Mouse (Mus musculus): ENCODE results near the gene Eln. TPM values are rescaled to one million over a fixed set of nuclear protein-coding genes. Genes with fewer than 3 reads are reported as not detected.

Gene Eln
- 88.3 and 92.2 TPM in 2 replicates for polyA plus RNA-seq (2015; fragmentation: Nextera tagmentation; extraction: Ambion mirVana)

- peak within 1 kb of the TSS; percentile 53 for H3K4me3 ChIP-seq (replicated peaks)
- WGBS, result 2% methylated on average over 22 of the region's 28 CpGs
- H3K4me2 ChIP-seq, result peak within 1 kb of the TSS; percentile 77
- peak within 1 kb of the TSS; percentile 54; the same call in 1 of the 2 replicates for H3K9ac ChIP-seq
- peaks cover 21% of the 10 kb centered on the region for H3K4me1 ChIP-seq
- peak; percentile 66 for ATAC-seq (ENCODE audit: insufficient read depth, low FRiP score, low read depth)
- H3K27me3 ChIP-seq (replicated peaks), result no peaks in the 10 kb centered on the region
- peak within 1 kb of the TSS; percentile 89 for H3K27ac ChIP-seq
- H3K36me3 ChIP-seq, result no peaks in the 10 kb centered on the region
- H3K9me3 ChIP-seq, result no peaks in the 10 kb centered on the region
Measured at GRCm38 (mm10) chr5:134746890-134747511, at the start of gene Eln. Gene Eln (minus strand): TSS chr5:134747323.

GRCm38 (mm10) chr5:134790080-134790995, 43.2 kb upstream of the Eln start:
- Histone ChIP-seq H3K27me3 (replicated peaks) (no peaks in the 10 kb centered on the region), H3K4me2 (no peak overlapping the region), H3K4me3 (replicated peaks) (no peak overlapping the region), H3K27ac (no peak overlapping the region), H3K36me3 (no peaks in the 10 kb centered on the region), H3K9me3 (no peaks in the 10 kb centered on the region; the same call in 1 of the 2 replicates), H3K4me1 (peaks cover 5% of the 10 kb centered on the region; the same call in 1 of the 2 replicates), H3K9ac (no peak overlapping the region)
- 80% methylated on average over 15 of the region's 15 CpGs for WGBS
- no peak for ATAC-seq (ENCODE audit: insufficient read depth, low FRiP score, low read depth)

DNA sequence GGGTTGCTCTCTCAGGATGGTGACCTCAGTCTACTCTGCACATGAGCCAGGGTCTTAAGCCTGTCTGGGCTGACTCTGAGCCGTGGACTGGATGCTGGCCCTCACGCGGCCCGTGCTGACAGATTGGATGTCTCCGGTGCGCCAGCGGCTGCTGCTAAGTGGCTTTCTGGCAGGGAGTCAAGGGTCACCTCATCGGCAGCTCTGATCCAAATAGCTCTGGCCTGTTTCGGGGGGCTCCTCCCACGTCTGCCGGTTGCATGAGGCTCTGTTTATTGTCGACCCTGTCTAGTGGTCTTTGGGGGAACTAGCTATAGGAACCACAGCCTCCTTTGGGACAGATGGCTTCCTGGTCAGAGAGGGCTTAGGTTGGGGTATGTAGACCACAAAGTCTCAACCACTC, 41.1 kb upstream of the Eln start:
- ATAC-seq (ENCODE audit: insufficient read depth, low FRiP score, low read depth), result peak; percentile 77
- WGBS, result 18% methylated on average over 12 of the region's 12 CpGs
- Histone ChIP-seq H3K9ac (no peak overlapping the region), H3K4me1 (peaks cover 8% of the 10 kb centered on the region; the same call in 1 of the 2 replicates), H3K27ac (peak overlapping the region; percentile 17), H3K4me3 (replicated peaks) (no peak overlapping the region), H3K9me3 (no peaks in the 10 kb centered on the region; the same call in 1 of the 2 replicates), H3K4me2 (no peak overlapping the region), H3K36me3 (no peaks in the 10 kb centered on the region), H3K27me3 (replicated peaks) (no peaks in the 10 kb centered on the region)

GRCm38 (mm10) chr5:134785691-134786371, 38.7 kb upstream of the Eln start:
- no peak for ATAC-seq (ENCODE audit: insufficient read depth, low FRiP score, low read depth)
- H3K9ac ChIP-seq, result no peak overlapping the region
- H3K36me3 ChIP-seq, result no peaks in the 10 kb centered on the region
- H3K4me2 ChIP-seq, result no peak overlapping the region
- 60% methylated on average over 25 of the region's 25 CpGs for WGBS
- H3K4me3 ChIP-seq (replicated peaks), result no peak overlapping the region
- peak overlapping the region; percentile 50; the same call in 1 of the 2 replicates for H3K27ac ChIP-seq
- H3K9me3 ChIP-seq, result no peaks in the 10 kb centered on the region
- no peaks in the 10 kb centered on the region for H3K27me3 ChIP-seq (replicated peaks)
- peaks cover 8% of the 10 kb centered on the region; the same call in 1 of the 2 replicates for H3K4me1 ChIP-seq

GRCm38 (mm10) chr5:134783794-134784193, 36.7 kb upstream of the Eln start:
- Histone ChIP-seq H3K36me3 (no peaks in the 10 kb centered on the region), H3K27ac (no peak overlapping the region), H3K27me3 (replicated peaks) (no peaks in the 10 kb centered on the region), H3K4me3 (replicated peaks) (no peak overlapping the region), H3K9me3 (no peaks in the 10 kb centered on the region), H3K4me1 (peaks cover 8% of the 10 kb centered on the region; the same call in 1 of the 2 replicates), H3K9ac (no peak overlapping the region), H3K4me2 (no peak overlapping the region)
- ATAC-seq (ENCODE audit: insufficient read depth, low FRiP score, low read depth), result no peak
- WGBS, result 51% methylated on average over 2 of the region's 2 CpGs

- Histone ChIP-seq H3K27me3 (replicated peaks) (no peaks in the 10 kb centered on the region), H3K9me3 (no peaks in the 10 kb centered on the region), H3K4me3 (replicated peaks) (no peak overlapping the region), H3K4me1 (peaks cover 7% of the 10 kb centered on the region; the same call in 1 of the 2 replicates), H3K36me3 (no peaks in the 10 kb centered on the region), H3K9ac (no peak overlapping the region), H3K4me2 (no peak overlapping the region), H3K27ac (no peak overlapping the region)
- no peak for ATAC-seq (ENCODE audit: insufficient read depth, low FRiP score, low read depth)
Measured at GRCm38 (mm10) chr5:134780963-134781362, 33.8 kb upstream of the Eln start.

DNA sequence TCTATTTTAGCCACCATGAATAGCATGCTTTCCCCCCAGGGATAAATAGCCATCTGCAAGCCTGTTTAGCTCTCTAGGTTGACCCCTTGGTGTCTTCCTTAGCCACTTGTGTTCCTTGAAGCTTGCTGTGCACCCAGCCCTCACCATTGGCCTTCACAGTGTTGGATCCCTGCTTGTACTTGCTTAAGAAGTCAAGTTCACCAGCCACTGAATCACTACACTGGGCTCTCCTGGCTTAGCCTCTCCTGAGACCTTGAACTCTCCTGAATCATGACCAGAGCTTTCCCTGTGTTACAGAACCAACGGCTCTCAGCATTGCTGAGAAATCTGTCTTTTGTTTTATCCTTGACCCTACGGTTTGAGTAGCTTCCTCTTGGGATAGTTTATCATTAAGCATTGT, 33.0 kb upstream of the Eln start:
- no peaks in the 10 kb centered on the region for H3K9me3 ChIP-seq
- H3K4me3 ChIP-seq (replicated peaks), result no peak overlapping the region
- WGBS, result 77% methylated on average over 2 of the region's 2 CpGs
- no peak overlapping the region for H3K4me2 ChIP-seq
- no peaks in the 10 kb centered on the region for H3K36me3 ChIP-seq
- no peak overlapping the region for H3K9ac ChIP-seq
- 0 out of 2 replicates have a peak, but pooled peaks cover 4% of the 10 kb centered on the region for H3K4me1 ChIP-seq
- no peaks in the 10 kb centered on the region for H3K27me3 ChIP-seq (replicated peaks)
- no peak overlapping the region for H3K27ac ChIP-seq
- ATAC-seq (ENCODE audit: insufficient read depth, low FRiP score, low read depth), result no peak

- 76% methylated on average over 12 of the region's 12 CpGs for WGBS
- no peaks in the 10 kb centered on the region for H3K4me1 ChIP-seq
- no peaks in the 10 kb centered on the region for H3K9me3 ChIP-seq
- ATAC-seq (ENCODE audit: insufficient read depth, low FRiP score, low read depth), result no peak
- no peak overlapping the region for H3K9ac ChIP-seq
- no peak overlapping the region for H3K27ac ChIP-seq
- no peaks in the 10 kb centered on the region for H3K36me3 ChIP-seq
- no peak overlapping the region for H3K4me3 ChIP-seq (replicated peaks)
- no peak overlapping the region for H3K4me2 ChIP-seq
- no peaks in the 10 kb centered on the region for H3K27me3 ChIP-seq (replicated peaks)
Measured at GRCm38 (mm10) chr5:134776551-134776950, 29.4 kb upstream of the Eln start.

GRCm38 (mm10) chr5:134772522-134772921, 25.4 kb upstream of the Eln start:
- Histone ChIP-seq H3K9me3 (no peaks in the 10 kb centered on the region), H3K27ac (no peak overlapping the region), H3K4me3 (replicated peaks) (no peak overlapping the region), H3K36me3 (no peaks in the 10 kb centered on the region), H3K4me1 (no peaks in the 10 kb centered on the region), H3K4me2 (no peak overlapping the region), H3K27me3 (replicated peaks) (no peaks in the 10 kb centered on the region), H3K9ac (no peak overlapping the region)
- 79% methylated on average over 12 of the region's 12 CpGs for WGBS
- no peak for ATAC-seq (ENCODE audit: insufficient read depth, low FRiP score, low read depth)

DNA sequence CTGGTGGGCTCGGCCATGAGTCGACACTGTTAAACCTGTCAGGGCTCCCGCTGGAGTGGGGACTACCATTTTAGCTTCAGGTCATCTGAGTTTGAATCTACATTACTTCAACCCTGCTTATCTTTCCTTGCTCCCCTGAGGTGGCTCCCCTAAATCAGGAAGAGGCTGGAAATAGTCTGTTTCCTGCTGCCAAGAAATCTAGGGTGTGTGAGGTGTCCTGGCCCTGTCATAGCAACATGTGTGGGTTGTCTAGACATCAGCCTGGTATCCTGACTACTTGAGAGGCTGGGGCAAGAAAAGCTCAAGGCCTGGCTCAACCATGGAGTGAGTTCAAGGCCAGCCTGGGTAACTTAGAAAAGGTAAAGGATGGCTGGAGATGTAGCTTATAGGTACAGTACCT, 24.6 kb upstream of the Eln start:
- no peak overlapping the region for H3K9ac ChIP-seq
- no peak overlapping the region for H3K4me3 ChIP-seq (replicated peaks)
- no peaks in the 10 kb centered on the region for H3K4me1 ChIP-seq
- no peak overlapping the region for H3K27ac ChIP-seq
- no peak for ATAC-seq (ENCODE audit: insufficient read depth, low FRiP score, low read depth)
- WGBS, result 80% methylated on average over 3 of the region's 3 CpGs
- no peaks in the 10 kb centered on the region for H3K9me3 ChIP-seq
- H3K36me3 ChIP-seq, result no peaks in the 10 kb centered on the region
- H3K27me3 ChIP-seq (replicated peaks), result no peaks in the 10 kb centered on the region
- no peak overlapping the region for H3K4me2 ChIP-seq

GRCm38 (mm10) chr5:134769181-134769580, 22.1 kb upstream of the Eln start:
- no peaks in the 10 kb centered on the region for H3K36me3 ChIP-seq
- H3K4me1 ChIP-seq, result no peaks in the 10 kb centered on the region
- no peaks in the 10 kb centered on the region for H3K9me3 ChIP-seq
- peak; percentile 47; the same call in 1 of the 2 replicates for ATAC-seq (ENCODE audit: insufficient read depth, low FRiP score, low read depth)
- H3K9ac ChIP-seq, result no peak overlapping the region
- no peak overlapping the region for H3K27ac ChIP-seq
- H3K4me2 ChIP-seq, result no peak overlapping the region
- 43% methylated on average over 7 of the region's 7 CpGs for WGBS
- no peak overlapping the region for H3K4me3 ChIP-seq (replicated peaks)
- no peaks in the 10 kb centered on the region for H3K27me3 ChIP-seq (replicated peaks)

All from stomach, embryonic 15.5 days (tissue).